Mouse (Mus musculus): ENCODE data around the gene Atp6v0e2.

DNA sequence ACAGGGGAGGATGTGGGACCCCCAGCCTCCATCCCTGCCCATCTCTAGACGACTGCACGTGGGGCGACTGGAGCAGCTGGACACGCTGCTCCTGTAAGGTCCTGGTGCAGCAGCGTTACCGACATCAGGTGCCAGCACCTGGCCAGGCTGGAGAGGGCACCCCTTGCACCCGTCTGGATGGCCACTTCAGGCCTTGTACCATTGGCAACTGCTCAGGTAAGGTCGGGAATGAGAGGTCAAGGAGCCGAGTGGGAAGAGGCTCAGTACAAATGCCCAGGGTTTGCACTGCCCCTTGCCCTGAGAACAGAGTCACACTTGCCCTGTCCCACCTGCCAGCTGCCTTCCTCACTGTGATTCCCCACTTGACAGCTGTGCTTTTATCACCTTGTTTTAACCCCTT, 46.1 kb upstream of the Atp6v0e2 start:
- no peak for TF ChIP-seq CTCF (IDR thresholded peaks at IDR 0.05; ENCODE audit: low read depth, low read length)
- TF ChIP-seq POLR2A (IDR thresholded peaks at IDR 0.05; ENCODE audit: borderline replicate concordance, low read depth, low read length) = no peak
